Mouse (Mus musculus): ENCODE measurements around the gene Abcb10. TPM values are rescaled to one million over a fixed set of nuclear protein-coding genes. Genes with fewer than 3 reads are reported as not detected.
"Not testable (repeated sequence)": the region's sequence is repeated elsewhere in the genome, so short reads cannot be mapped to it uniquely, and the experiment has no call there.

The Abcb10 gene
- polyA plus RNA-seq, 1 experiment from 2014 or later = 17.7 TPM

- Histone ChIP-seq H3K4me2 (no peak overlapping the region), H3K4me3 (no peak overlapping the region), H3K27ac (no peak overlapping the region), H3K9ac (no peak overlapping the region), H3K27me3 (no peaks in the 10 kb centered on the region), H3K36me3 (no peaks in the 10 kb centered on the region), H3K9me3 (no peaks in the 10 kb centered on the region), H3K4me1 (peaks cover 13% of the 10 kb centered on the region)
- WGBS = 57% methylated on average over 14 of the region's 14 CpGs
- ATAC-seq (ENCODE audit: insufficient number of reproducible peaks, low FRiP score, low TSS enrichment, low read depth) = no peak
Measured at GRCm38 (mm10) chr8:123978166-123978838, 4.6 kb downstream of the Abcb10 start.

- Histone ChIP-seq H3K4me3 (no peak overlapping the region), H3K4me2 (no peak overlapping the region), H3K9ac (no peak overlapping the region), H3K36me3 (no peaks in the 10 kb centered on the region), H3K27ac (no peak overlapping the region), H3K27me3 (no peaks in the 10 kb centered on the region), H3K4me1 (peaks cover 11% of the 10 kb centered on the region), H3K9me3 (no peaks in the 10 kb centered on the region)
- ATAC-seq (ENCODE audit: insufficient number of reproducible peaks, low FRiP score, low TSS enrichment, low read depth) = no peak
- WGBS = 92% methylated on average over 4 of the region's 4 CpGs
Measured at GRCm38 (mm10) chr8:123977499-123977898, 5.4 kb downstream of the Abcb10 start.

- Histone ChIP-seq H3K36me3 (0 out of 2 replicates have a peak, but pooled peaks cover 8% of the 10 kb centered on the region), H3K27me3 (no peaks in the 10 kb centered on the region), H3K27ac (no peak overlapping the region), H3K4me3 (no peak overlapping the region), H3K4me1 (no peaks in the 10 kb centered on the region), H3K9me3 (no peaks in the 10 kb centered on the region), H3K9ac (no peak overlapping the region), H3K4me2 (no peak overlapping the region)
- no peak for ATAC-seq (ENCODE audit: insufficient number of reproducible peaks, low FRiP score, low TSS enrichment, low read depth)
- WGBS = 82% methylated on average over 1 of the region's 1 CpGs
Measured at GRCm38 (mm10) chr8:123973495-123973894, 9.4 kb downstream of the Abcb10 start.

- peaks cover 36% of the 10 kb centered on the region for H3K36me3 ChIP-seq
- no peaks in the 10 kb centered on the region for H3K9me3 ChIP-seq
- no peak overlapping the region for H3K27ac ChIP-seq
- H3K4me1 ChIP-seq = no peaks in the 10 kb centered on the region
- no peak overlapping the region for H3K9ac ChIP-seq
- 65% methylated on average over 2 of the region's 2 CpGs for WGBS
- no peak overlapping the region for H3K4me2 ChIP-seq
- ATAC-seq (ENCODE audit: insufficient number of reproducible peaks, low FRiP score, low TSS enrichment, low read depth) = no peak
- H3K27me3 ChIP-seq = no peaks in the 10 kb centered on the region
- no peak overlapping the region for H3K4me3 ChIP-seq
Measured at GRCm38 (mm10) chr8:123966896-123967295, 16.0 kb downstream of the Abcb10 start.

GRCm38 (mm10) chr8:123961371-123961770 is 21.6 kb downstream of the Abcb10 start:
- no peak overlapping the region for H3K9ac ChIP-seq
- H3K36me3 ChIP-seq = peaks cover 64% of the 10 kb centered on the region
- H3K4me2 ChIP-seq = no peak overlapping the region
- H3K4me1 ChIP-seq = 0 out of 2 replicates have a peak, but pooled peaks cover 2% of the 10 kb centered on the region
- no peak overlapping the region for H3K27ac ChIP-seq
- H3K4me3 ChIP-seq = no peak overlapping the region
- H3K27me3 ChIP-seq = no peaks in the 10 kb centered on the region
- H3K9me3 ChIP-seq = no peaks in the 10 kb centered on the region
- 53% methylated on average over 1 of the region's 1 CpGs for WGBS
- no peak for ATAC-seq (ENCODE audit: insufficient number of reproducible peaks, low FRiP score, low TSS enrichment, low read depth)

GRCm38 (mm10) chr8:123960556-123960955 is 22.4 kb downstream of the Abcb10 start:
- H3K36me3 ChIP-seq = peaks cover 62% of the 10 kb centered on the region
- H3K4me1 ChIP-seq; ATAC-seq (ENCODE audit: insufficient number of reproducible peaks, low FRiP score, low TSS enrichment, low read depth): not testable (repeated sequence)

GRCm38 (mm10) chr8:123960056-123960455 is 22.9 kb downstream of the Abcb10 start:
- Histone ChIP-seq H3K4me3 (no peak overlapping the region), H3K4me2 (no peak overlapping the region), H3K27ac (no peak overlapping the region), H3K4me1 (0 out of 2 replicates have a peak, but pooled peaks cover 2% of the 10 kb centered on the region), H3K9ac (no peak overlapping the region), H3K27me3 (no peaks in the 10 kb centered on the region), H3K36me3 (peaks cover 65% of the 10 kb centered on the region), H3K9me3 (no peaks in the 10 kb centered on the region)
- 88% methylated on average over 9 of the region's 9 CpGs for WGBS
- no peak for ATAC-seq (ENCODE audit: insufficient number of reproducible peaks, low FRiP score, low TSS enrichment, low read depth)

More at GRCm38 (mm10) chr8:123960556-123960955, 22.4 kb downstream of the Abcb10 start:
- H3K27me3 ChIP-seq, H3K4me2 ChIP-seq, H3K4me3 ChIP-seq, H3K27ac ChIP-seq, H3K9me3 ChIP-seq, H3K9ac ChIP-seq: not testable (repeated sequence)
- WGBS = 72% methylated on average over 5 of the region's 5 CpGs

- no peaks in the 10 kb centered on the region for H3K9me3 ChIP-seq
- no peak overlapping the region for H3K4me3 ChIP-seq
- H3K27ac ChIP-seq = no peak overlapping the region
- peaks cover 65% of the 10 kb centered on the region for H3K36me3 ChIP-seq
- ATAC-seq (ENCODE audit: insufficient number of reproducible peaks, low FRiP score, low TSS enrichment, low read depth) = no peak
- 91% methylated on average over 6 of the region's 6 CpGs for WGBS
- H3K27me3 ChIP-seq = no peaks in the 10 kb centered on the region
- H3K4me1 ChIP-seq = 0 out of 2 replicates have a peak, but pooled peaks cover 2% of the 10 kb centered on the region
- no peak overlapping the region for H3K9ac ChIP-seq
- no peak overlapping the region for H3K4me2 ChIP-seq
Measured at GRCm38 (mm10) chr8:123959473-123959872, 23.4 kb downstream of the Abcb10 start.

GRCm38 (mm10) chr8:123958130-123958529 is 24.8 kb downstream of the Abcb10 start:
- Histone ChIP-seq H3K4me3 (no peak overlapping the region), H3K9ac (no peak overlapping the region), H3K4me1 (0 out of 2 replicates have a peak, but pooled peaks cover 2% of the 10 kb centered on the region), H3K36me3 (peaks cover 71% of the 10 kb centered on the region), H3K27me3 (no peaks in the 10 kb centered on the region), H3K4me2 (no peak overlapping the region), H3K9me3 (no peaks in the 10 kb centered on the region), H3K27ac (no peak overlapping the region)
- 69% methylated on average over 17 of the region's 17 CpGs for WGBS
- no peak for ATAC-seq (ENCODE audit: insufficient number of reproducible peaks, low FRiP score, low TSS enrichment, low read depth)

GRCm38 (mm10) chr8:123954246-123954645 is 28.7 kb downstream of the Abcb10 start:
- Histone ChIP-seq H3K36me3 (peaks cover 57% of the 10 kb centered on the region), H3K9ac (no peak overlapping the region), H3K4me2 (no peak overlapping the region), H3K9me3 (no peaks in the 10 kb centered on the region), H3K27me3 (no peaks in the 10 kb centered on the region), H3K27ac (no peak overlapping the region), H3K4me1 (peaks cover 11% of the 10 kb centered on the region), H3K4me3 (no peak overlapping the region)
- WGBS = 90% methylated on average over 8 of the region's 8 CpGs
- no peak for ATAC-seq (ENCODE audit: insufficient number of reproducible peaks, low FRiP score, low TSS enrichment, low read depth)

GRCm38 (mm10) chr8:123953686-123954085 is 29.2 kb downstream of the Abcb10 start:
- Histone ChIP-seq H3K9ac (no peak overlapping the region), H3K27me3 (no peaks in the 10 kb centered on the region), H3K36me3 (peaks cover 52% of the 10 kb centered on the region), H3K9me3 (no peaks in the 10 kb centered on the region), H3K4me3 (no peak overlapping the region), H3K27ac (no peak overlapping the region), H3K4me1 (peaks cover 11% of the 10 kb centered on the region), H3K4me2 (no peak overlapping the region)
- WGBS = 82% methylated on average over 8 of the region's 8 CpGs
- ATAC-seq (ENCODE audit: insufficient number of reproducible peaks, low FRiP score, low TSS enrichment, low read depth) = no peak

GRCm38 (mm10) chr8:123950077-123950802 is 32.7 kb downstream of the Abcb10 start:
- H3K9ac ChIP-seq = peak overlapping the region; percentile 67; the same call in 1 of the 2 replicates
- peak overlapping the region; percentile 91 for H3K27ac ChIP-seq
- no peaks in the 10 kb centered on the region for H3K9me3 ChIP-seq
- 34% methylated on average over 10 of the region's 10 CpGs for WGBS
- peaks cover 15% of the 10 kb centered on the region for H3K4me1 ChIP-seq
- ATAC-seq (ENCODE audit: insufficient number of reproducible peaks, low FRiP score, low TSS enrichment, low read depth) = no peak
- peak overlapping the region; percentile 99 for H3K4me3 ChIP-seq
- H3K4me2 ChIP-seq = peak overlapping the region; percentile 96
- no peaks in the 10 kb centered on the region for H3K27me3 ChIP-seq
- H3K36me3 ChIP-seq = peaks cover 39% of the 10 kb centered on the region

Measured in limb, embryonic 15.5 days (tissue).